Mouse (Mus musculus): Measurements from ENCODE around the gene Eppin.

GRCm38 (mm10) chr2:164558991-164559645 lies 34.3 kb downstream of the Eppin start:
- TF ChIP-seq POLR2A (IDR thresholded peaks at IDR 0.05; ENCODE audit: low read depth, low read length) (no peak), CTCF (IDR thresholded peaks at IDR 0.05; ENCODE audit: extremely low read depth, insufficient read length, insufficient replicate concordance, low read depth, low read length) (no peak)

All from small intestine, adult 2 months (tissue).